Mouse (Mus musculus) stomach, postnatal 0 days (tissue): Measurements from ENCODE around the gene Fem1a. TPM values are rescaled to one million over a fixed set of nuclear protein-coding genes. Genes with fewer than 3 reads are reported as not detected.
A peak's percentile ranks its signal among the peaks of the same experiment; 100 is the strongest.

Source experiments
- ATAC-seq: fragments of 200-750 bp; cut with Nextera tagmentation; 2 replicates; pipeline ENCODE4 v1.8.0; 2017; ENCODE audit not compliant: low FRiP score, low TSS enrichment
- DNase-seq: peaks from one replicate; pipeline ENCODE4 v3.0.0-alpha.2; 2016; ENCODE audit warnings: low spot score
- H3K27ac ChIP-seq: fragments of 300-500 bp; sonication (generic); replicated peaks from 2 replicates; pipeline ENCODE4 v1.5.1; 2014; ENCODE audit warnings: mild to moderate bottlenecking, control low read depth
- H3K27me3 ChIP-seq: fragments of 300-500 bp; sonication (generic); 2 replicates; pipeline ENCODE4 v1.6.1; 2014; ENCODE audit warnings: low read length; ENCODE audit not compliant: control insufficient read depth, insufficient read depth
- H3K36me3 ChIP-seq: fragments of 300-500 bp; sonication (generic); 2 replicates; pipeline ENCODE4 v1.6.1; 2014; ENCODE audit warnings: low read length, mixed read lengths; ENCODE audit not compliant: control insufficient read depth, insufficient read depth
- H3K4me1 ChIP-seq: fragments of 300-500 bp; sonication (generic); replicated peaks from 2 replicates; pipeline ENCODE4 v1.6.1; 2014; ENCODE audit warnings: antibody characterized with exemption; ENCODE audit not compliant: control insufficient read depth, insufficient read depth
- H3K4me2 ChIP-seq: fragments of 300-500 bp; sonication (generic); replicated peaks from 2 replicates; pipeline ENCODE4 v1.6.1; 2014; ENCODE audit warnings: low read depth, mild to moderate bottlenecking, control low read depth, moderate library complexity
- H3K4me3 ChIP-seq: fragments of 300-500 bp; sonication (generic); 2 replicates; pipeline ENCODE4 v1.5.1; 2014; ENCODE audit warnings: low read depth, low read length, control low read depth
- H3K9ac ChIP-seq: fragments of 300-500 bp; sonication (generic); 2 replicates; pipeline ENCODE4 v1.6.1; 2014; ENCODE audit warnings: mild to moderate bottlenecking, low read length, control low read depth, mixed read lengths
- H3K9me3 ChIP-seq: fragments of 300-500 bp; sonication (generic); 2 replicates; pipeline ENCODE4 v1.6.1; 2016; ENCODE audit warnings: low read length; ENCODE audit not compliant: control insufficient read depth
- CTCF ChIP-seq: IDR thresholded peaks from 2 replicates; pipeline ENCODE4 v1.5.1; 2016; ENCODE audit warnings: antibody characterized with exemption, low read depth, mild to moderate bottlenecking, moderate library complexity
- EP300 ChIP-seq: optimal IDR thresholded peaks from 2 replicates; pipeline ENCODE3; 2016; ENCODE audit warnings: antibody characterized with exemption
- WGBS: fragments of 180-500 bp; shearing (Covaris S2); extraction: QIAGEN DNeasy Blood & Tissue Kit; methylation state at CpG from one replicate; pipeline ENCODE4 v1.1.7; 2014; 5-methylcytosine and 5-hydroxymethylcytosine counted together
- polyA plus RNA-seq: library from polyadenylated mRNA; unstranded; fragments of >200 nt; fragmentation: Nextera tagmentation; extraction: Ambion mirVana; gene quantifications from 2 replicates; pipeline ENCODE4 v1.2.1, GENCODE M21; 2015

Gene Fem1a
- polyA plus RNA-seq, 1 experiment from 2014 or later, result 9.6 TPM

DNA sequence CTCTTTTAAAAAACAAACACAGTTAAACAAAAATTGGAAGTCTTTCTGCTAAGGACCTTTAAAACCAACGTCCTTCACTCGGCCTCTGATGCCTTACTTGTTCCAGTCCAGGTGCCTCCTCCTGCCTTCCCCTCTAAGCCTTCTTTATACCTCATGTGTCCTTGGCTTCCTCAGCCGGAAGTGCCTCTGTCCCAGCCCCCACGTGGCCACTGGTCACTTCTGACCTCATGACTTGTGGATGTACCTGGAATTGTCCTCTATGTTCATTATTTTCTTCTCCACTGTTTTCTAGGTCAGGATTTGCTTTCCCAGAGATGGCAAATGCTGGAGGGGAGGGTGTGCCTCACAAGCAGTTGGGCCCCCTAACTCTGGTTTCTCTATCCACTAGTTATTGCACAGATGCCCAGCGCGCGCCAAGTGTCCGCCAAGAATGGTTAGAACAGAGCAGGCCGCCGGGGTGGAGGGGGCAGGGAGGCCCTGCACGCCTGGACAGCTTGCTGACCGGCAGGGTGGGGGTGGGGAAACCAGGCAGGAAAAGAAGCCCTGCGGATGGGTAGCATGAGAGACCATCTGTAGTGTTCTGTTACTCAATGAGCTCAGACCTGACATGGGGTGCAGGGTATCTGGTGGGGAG lies 45.9 kb downstream of the Fem1a start:
- Histone ChIP-seq H3K4me1 (peaks cover 5% of the 10 kb centered on the region; the same call in 1 of the 2 replicates), H3K36me3 (no peaks in the 10 kb centered on the region), H3K9ac (no peak overlapping the region), H3K4me2 (peak overlapping the region; percentile 97), H3K4me3 (no peak overlapping the region), H3K27ac (peak overlapping the region; percentile 58), H3K9me3 (no peaks in the 10 kb centered on the region), H3K27me3 (no peaks in the 10 kb centered on the region)
- TF ChIP-seq EP300, result no peak
- TF ChIP-seq CTCF, result no peak
- peak; percentile 31 for DNase-seq
- ATAC-seq, result peak; percentile 18
- WGBS, result 37% methylated on average over 13 of the region's 13 CpGs

DNA sequence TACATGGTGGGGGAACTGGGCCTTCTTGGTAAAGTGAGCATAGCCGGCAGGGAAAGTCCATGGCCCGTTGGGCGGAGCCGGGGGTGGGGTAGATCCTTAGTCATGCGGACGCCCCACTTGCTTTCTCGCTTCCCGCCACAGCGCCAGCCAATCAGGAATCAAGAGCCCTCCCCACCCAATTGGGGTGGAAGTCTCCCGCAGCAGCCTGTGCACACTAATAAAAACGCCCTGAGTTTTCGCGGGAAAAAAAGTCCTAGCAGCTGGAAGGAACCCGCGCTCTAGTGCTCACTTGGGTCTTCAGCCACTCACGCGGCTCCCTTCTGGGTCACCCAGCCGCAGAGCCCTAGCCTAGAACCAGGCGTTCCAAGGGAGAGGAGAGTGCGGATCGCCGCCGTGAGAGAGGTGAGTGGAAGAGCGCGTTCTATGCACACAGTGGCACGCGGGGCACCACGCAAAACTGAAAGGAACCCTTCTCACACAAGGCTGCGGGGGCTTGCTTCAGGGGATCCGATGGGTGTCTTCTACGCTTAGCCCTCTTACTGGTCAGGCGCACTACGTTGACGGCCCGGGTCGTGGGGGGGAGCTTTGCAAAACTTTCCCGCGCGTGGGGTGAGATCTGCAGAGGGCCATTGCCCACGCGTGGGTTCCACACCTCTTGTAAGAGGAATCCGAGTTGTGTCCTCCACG lies 46.7 kb downstream of the Fem1a start, which contains the start of gene Uhrf1:
TSS of gene Uhrf1 (plus strand) at position 162 of the 687 bp plus-strand sequence.
- ATAC-seq (peak; percentile 69), DNase-seq (peak; percentile 88)
- H3K4me1 ChIP-seq, result peaks cover 5% of the 10 kb centered on the region; the same call in 1 of the 2 replicates
- H3K4me2 ChIP-seq, result peak within 1 kb of the TSS; percentile 97
- H3K36me3 ChIP-seq, result no peaks in the 10 kb centered on the region
- H3K27me3 ChIP-seq, result no peaks in the 10 kb centered on the region
- peak within 1 kb of the TSS; percentile 70 for H3K9ac ChIP-seq
- no peaks in the 10 kb centered on the region for H3K9me3 ChIP-seq
- WGBS, result under 1% methylated on average over 43 of the region's 43 CpGs
- peak within 1 kb of the TSS; percentile 70 for H3K4me3 ChIP-seq
- TF ChIP-seq CTCF (no peak), EP300 (no peak)
- peak within 1 kb of the TSS; percentile 83 for H3K27ac ChIP-seq

DNA sequence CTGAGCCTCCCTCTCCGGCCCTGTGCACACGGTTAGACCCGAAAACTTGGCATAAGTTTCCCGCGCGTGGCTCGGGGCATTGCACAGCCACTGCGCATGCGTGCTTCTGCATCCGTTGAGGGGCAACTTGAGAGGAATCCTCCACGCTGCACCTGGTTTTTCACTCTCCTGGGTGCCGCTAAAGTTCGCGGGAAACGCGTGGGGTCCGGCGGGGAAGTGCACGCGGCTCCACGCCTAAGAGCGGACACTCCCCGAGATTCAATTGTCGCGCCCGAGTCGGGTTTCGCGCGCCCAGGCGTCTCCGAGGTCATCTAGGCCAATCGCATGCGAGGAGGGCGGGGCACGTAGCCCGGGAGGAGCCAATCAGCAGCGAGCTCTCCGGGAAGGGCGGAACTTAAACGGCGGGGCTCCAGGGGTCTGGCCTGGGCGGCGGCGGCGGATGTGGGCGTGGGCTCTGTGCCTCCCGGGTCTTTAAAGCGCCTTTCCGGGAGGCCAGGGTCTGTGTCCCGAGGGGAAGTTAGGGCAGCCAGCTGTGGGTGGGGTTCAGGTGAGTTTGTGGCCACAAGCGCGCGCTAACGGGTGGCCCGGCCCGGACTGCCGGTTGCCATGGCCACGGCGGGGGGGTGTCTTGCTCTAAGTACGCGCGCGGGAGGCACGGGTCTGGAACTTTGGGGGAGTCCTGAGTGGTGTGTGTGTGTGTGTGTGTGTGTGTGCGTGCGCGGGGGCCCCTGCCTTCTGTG lies 47.4 kb downstream of the Fem1a start:
- TF ChIP-seq CTCF, result no peak
- no peak for TF ChIP-seq EP300
- Histone ChIP-seq H3K4me1 (peaks cover 5% of the 10 kb centered on the region; the same call in 1 of the 2 replicates), H3K27me3 (no peaks in the 10 kb centered on the region), H3K4me2 (peak overlapping the region; percentile 97), H3K9ac (peak overlapping the region; percentile 70), H3K27ac (peak overlapping the region; percentile 83), H3K9me3 (no peaks in the 10 kb centered on the region), H3K36me3 (no peaks in the 10 kb centered on the region), H3K4me3 (peak overlapping the region; percentile 70)
- WGBS, result under 1% methylated on average over 68 of the region's 68 CpGs
- DNase-seq (peak; percentile 97), ATAC-seq (peak; percentile 90)

DNA sequence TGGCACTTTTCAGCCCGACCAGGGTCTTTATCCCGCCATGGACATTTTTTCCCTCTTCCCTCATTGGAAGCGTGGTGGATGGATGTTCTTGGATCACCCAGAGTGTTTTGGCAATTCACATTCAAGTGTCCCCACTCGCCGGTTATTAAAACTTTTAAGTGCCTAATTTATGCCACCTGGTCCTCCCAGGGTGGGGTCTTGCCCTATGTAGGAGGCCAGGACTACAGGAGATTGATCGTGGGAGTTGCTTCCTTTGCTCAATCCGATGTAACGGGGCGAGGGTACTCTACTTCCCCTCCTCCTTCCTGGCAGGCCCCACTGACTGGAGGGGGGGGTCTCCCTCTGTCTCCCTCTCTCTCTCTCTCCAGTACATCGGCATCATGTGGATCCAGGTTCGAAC lies 48.1 kb downstream of the Fem1a start:
- H3K9ac ChIP-seq, result peak overlapping the region; percentile 70
- no peak overlapping the region for H3K27ac ChIP-seq
- ATAC-seq (no peak), DNase-seq (no peak)
- H3K4me1 ChIP-seq, result peaks cover 5% of the 10 kb centered on the region; the same call in 1 of the 2 replicates
- H3K9me3 ChIP-seq, result no peaks in the 10 kb centered on the region
- no peak for TF ChIP-seq EP300
- TF ChIP-seq CTCF, result no peak
- H3K27me3 ChIP-seq, result no peaks in the 10 kb centered on the region
- H3K36me3 ChIP-seq, result no peaks in the 10 kb centered on the region
- H3K4me2 ChIP-seq, result peak overlapping the region; percentile 97
- H3K4me3 ChIP-seq, result peak overlapping the region; percentile 70
- WGBS, result 12% methylated on average over 11 of the region's 11 CpGs

DNA sequence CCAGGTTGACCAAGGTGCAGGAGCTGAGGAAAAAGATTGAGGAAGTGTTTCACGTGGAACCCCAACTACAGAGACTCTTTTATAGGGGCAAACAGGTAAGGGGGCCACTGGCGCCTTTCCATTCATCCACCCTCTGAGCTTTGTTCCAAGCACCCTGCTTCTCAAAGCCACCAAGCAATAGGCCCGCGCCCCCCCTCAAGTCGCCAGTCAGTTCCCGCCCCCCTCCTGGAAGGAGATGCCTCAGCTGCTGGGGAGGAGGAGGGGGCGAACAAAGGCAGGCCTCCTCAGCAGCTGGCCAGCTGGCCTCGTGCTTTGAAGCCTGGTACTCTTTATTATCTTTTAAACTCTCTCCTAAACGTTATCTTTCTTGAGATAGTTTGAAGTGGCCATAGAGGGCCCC lies 48.5 kb downstream of the Fem1a start:
- H3K9ac ChIP-seq, result peak overlapping the region; percentile 27; the same call in 1 of the 2 replicates
- H3K4me1 ChIP-seq, result peaks cover 5% of the 10 kb centered on the region; the same call in 1 of the 2 replicates
- peak overlapping the region; percentile 97 for H3K4me2 ChIP-seq
- ATAC-seq, result no peak
- TF ChIP-seq EP300 (no peak), CTCF (no peak)
- no peak overlapping the region for H3K27ac ChIP-seq
- H3K36me3 ChIP-seq, result no peaks in the 10 kb centered on the region
- no peak for DNase-seq
- H3K4me3 ChIP-seq, result peak overlapping the region; percentile 70
- WGBS, result 25% methylated on average over 8 of the region's 9 CpGs
- no peaks in the 10 kb centered on the region for H3K27me3 ChIP-seq
- H3K9me3 ChIP-seq, result no peaks in the 10 kb centered on the region
